Mouse (Mus musculus) liver, embryonic 11.5 days (tissue): ENCODE measurements around the gene Mgrn1. TPM values are rescaled to one million over a fixed set of nuclear protein-coding genes. Genes with fewer than 3 reads are reported as not detected.

Experiments
- ATAC-seq: fragments of 200-750 bp; cut with Nextera tagmentation; replicated peaks from 2 replicates; pipeline ENCODE4 v1.8.0; 2017; ENCODE audit warnings: moderate number of reproducible peaks, mild to moderate bottlenecking, moderate TSS enrichment, moderate library complexity; ENCODE audit not compliant: low FRiP score
- DNase-seq: peaks from one replicate; pipeline ENCODE4 v3.0.0-alpha.2; 2017; ENCODE audit warnings: low spot score
- H3K27ac ChIP-seq: fragments of 300-500 bp; sonication (generic); 2 replicates; pipeline ENCODE4 v1.5.1; 2014; ENCODE audit warnings: mild to moderate bottlenecking, low read depth, low read length, control low read depth
- H3K27me3 ChIP-seq: fragments of 300-500 bp; sonication (generic); replicated peaks from 2 replicates; pipeline ENCODE4 v1.6.1; 2014; ENCODE audit warnings: low read length, mixed read lengths; ENCODE audit not compliant: control insufficient read depth, insufficient read depth
- H3K36me3 ChIP-seq: fragments of 300-500 bp; sonication (generic); 2 replicates; pipeline ENCODE4 v1.6.1; 2014; ENCODE audit warnings: mild to moderate bottlenecking, low read length, moderate library complexity, mixed read lengths; ENCODE audit not compliant: control insufficient read depth, insufficient read depth
- H3K4me1 ChIP-seq: fragments of 300-500 bp; sonication (generic); replicated peaks from 2 replicates; pipeline ENCODE4 v1.6.1; 2014; ENCODE audit warnings: low read length, mixed read lengths; ENCODE audit not compliant: control insufficient read depth, insufficient read depth
- H3K4me2 ChIP-seq: fragments of 300-500 bp; sonication (generic); 2 replicates; pipeline ENCODE4 v1.6.1; 2014; ENCODE audit warnings: mild to moderate bottlenecking, control low read depth, moderate library complexity
- H3K4me3 ChIP-seq: fragments of 300-500 bp; sonication (generic); 2 replicates; pipeline ENCODE4 v1.5.1; 2014; ENCODE audit warnings: low read depth, low read length, control low read depth
- H3K9ac ChIP-seq: fragments of 300-500 bp; sonication (generic); 2 replicates; pipeline ENCODE4 v1.6.1; 2014; ENCODE audit warnings: low read depth, low read length, control low read depth
- H3K9me3 ChIP-seq: fragments of 300-500 bp; sonication (generic); 2 replicates; pipeline ENCODE4 v1.6.1; 2016; ENCODE audit warnings: low read length, inconsistent platforms, mixed read lengths; ENCODE audit not compliant: control insufficient read depth
- WGBS: fragments of 180-500 bp; shearing (Covaris S2); extraction: QIAGEN DNeasy Blood & Tissue Kit; methylation state at CpG from one replicate; pipeline ENCODE4 v1.1.7; 2014; 5-methylcytosine and 5-hydroxymethylcytosine counted together
- polyA plus RNA-seq: library from polyadenylated mRNA; unstranded; fragments of >200 nt; fragmentation: Nextera tagmentation; extraction: Ambion mirVana; gene quantifications from 2 replicates; pipeline ENCODE4 v1.2.1, GENCODE M21; 2014

Mgrn1 gene
- polyA plus RNA-seq, result 50.5 and 52.5 TPM in 2 replicates

GRCm38 (mm10) chr16:4885760-4886689, at the start of gene Mgrn1:
Mgrn1 (plus strand) TSS chr16:4886249.
- H3K9ac ChIP-seq, result peak within 1 kb of the TSS; percentile 93
- peak within 1 kb of the TSS; percentile 91 for H3K4me3 ChIP-seq
- peaks cover 33% of the 10 kb centered on the region for H3K4me1 ChIP-seq
- no peaks in the 10 kb centered on the region; the same call in 1 of the 2 replicates for H3K36me3 ChIP-seq
- H3K27ac ChIP-seq, result peak within 1 kb of the TSS; percentile 56
- H3K4me2 ChIP-seq, result peak within 1 kb of the TSS; percentile 93
- DNase-seq (peak; percentile 78), ATAC-seq (peak; percentile 89)
- H3K9me3 ChIP-seq, result no peaks in the 10 kb centered on the region
- H3K27me3 ChIP-seq, result no peaks in the 10 kb centered on the region
- WGBS, result under 1% methylated on average over 51 of the region's 74 CpGs

- Histone ChIP-seq H3K4me1 (no peaks in the 10 kb centered on the region), H3K27me3 (no peaks in the 10 kb centered on the region), H3K4me3 (no peak overlapping the region), H3K36me3 (no peaks in the 10 kb centered on the region), H3K9me3 (no peaks in the 10 kb centered on the region), H3K9ac (no peak overlapping the region), H3K4me2 (no peak overlapping the region), H3K27ac (no peak overlapping the region)
- WGBS, result 70% methylated on average over 3 of the region's 3 CpGs
- ATAC-seq, result no peak
- no peak for DNase-seq
Measured at GRCm38 (mm10) chr16:4837631-4838030, 48.4 kb upstream of the Mgrn1 start.

GRCm38 (mm10) chr16:4839552-4839951, 46.5 kb upstream of the Mgrn1 start:
- H3K4me2 ChIP-seq, result no peak overlapping the region
- WGBS, result 71% methylated on average over 3 of the region's 3 CpGs
- no peak overlapping the region for H3K9ac ChIP-seq
- no peaks in the 10 kb centered on the region for H3K36me3 ChIP-seq
- ATAC-seq (no peak), DNase-seq (no peak)
- H3K27ac ChIP-seq, result no peak overlapping the region
- H3K4me3 ChIP-seq, result no peak overlapping the region
- no peaks in the 10 kb centered on the region for H3K9me3 ChIP-seq
- no peaks in the 10 kb centered on the region for H3K27me3 ChIP-seq
- H3K4me1 ChIP-seq, result no peaks in the 10 kb centered on the region

- no peak for DNase-seq
- H3K9ac ChIP-seq, result no peak overlapping the region
- ATAC-seq, result no peak
- H3K4me3 ChIP-seq, result no peak overlapping the region
- H3K27me3 ChIP-seq, result no peaks in the 10 kb centered on the region
- no peak overlapping the region for H3K27ac ChIP-seq
- no peaks in the 10 kb centered on the region for H3K4me1 ChIP-seq
- no peak overlapping the region for H3K4me2 ChIP-seq
- H3K36me3 ChIP-seq, result no peaks in the 10 kb centered on the region
- H3K9me3 ChIP-seq, result no peaks in the 10 kb centered on the region
- 72% methylated on average over 8 of the region's 8 CpGs for WGBS
Measured at GRCm38 (mm10) chr16:4840231-4840630, 45.8 kb upstream of the Mgrn1 start.

GRCm38 (mm10) chr16:4847041-4847440, 39.0 kb upstream of the Mgrn1 start:
- H3K36me3 ChIP-seq, result no peaks in the 10 kb centered on the region
- no peaks in the 10 kb centered on the region for H3K27me3 ChIP-seq
- no peaks in the 10 kb centered on the region for H3K9me3 ChIP-seq
- no peak overlapping the region for H3K9ac ChIP-seq
- DNase-seq (no peak), ATAC-seq (no peak)
- H3K4me1 ChIP-seq, result no peaks in the 10 kb centered on the region
- H3K27ac ChIP-seq, result no peak overlapping the region
- WGBS, result 69% methylated on average over 3 of the region's 3 CpGs
- H3K4me2 ChIP-seq, result no peak overlapping the region
- no peak overlapping the region for H3K4me3 ChIP-seq

DNA sequence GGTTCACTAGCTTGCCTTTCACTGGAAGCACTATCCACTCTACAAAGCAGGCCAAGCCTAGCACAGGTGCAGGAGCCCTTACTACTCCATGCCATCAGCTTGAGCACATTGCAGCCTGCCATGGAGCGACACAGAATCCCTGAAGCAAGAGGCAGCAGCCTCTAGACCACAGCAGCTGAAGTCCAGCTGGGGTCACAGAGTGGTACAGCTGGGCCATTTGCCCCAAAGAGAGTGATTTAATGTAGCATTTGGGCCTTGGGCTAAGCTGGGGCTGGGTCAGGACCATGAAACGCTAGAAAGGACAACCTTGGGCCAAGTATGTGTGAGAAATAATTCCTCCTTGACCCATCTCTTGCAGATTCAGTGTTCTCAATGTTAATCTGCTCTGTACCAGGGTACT, 38.0 kb upstream of the Mgrn1 start:
- Histone ChIP-seq H3K9ac (no peak overlapping the region), H3K27me3 (no peaks in the 10 kb centered on the region), H3K4me2 (no peak overlapping the region), H3K4me1 (no peaks in the 10 kb centered on the region), H3K27ac (no peak overlapping the region), H3K4me3 (no peak overlapping the region), H3K36me3 (no peaks in the 10 kb centered on the region), H3K9me3 (no peaks in the 10 kb centered on the region)
- 78% methylated on average over 2 of the region's 2 CpGs for WGBS
- ATAC-seq (no peak), DNase-seq (no peak)

DNA sequence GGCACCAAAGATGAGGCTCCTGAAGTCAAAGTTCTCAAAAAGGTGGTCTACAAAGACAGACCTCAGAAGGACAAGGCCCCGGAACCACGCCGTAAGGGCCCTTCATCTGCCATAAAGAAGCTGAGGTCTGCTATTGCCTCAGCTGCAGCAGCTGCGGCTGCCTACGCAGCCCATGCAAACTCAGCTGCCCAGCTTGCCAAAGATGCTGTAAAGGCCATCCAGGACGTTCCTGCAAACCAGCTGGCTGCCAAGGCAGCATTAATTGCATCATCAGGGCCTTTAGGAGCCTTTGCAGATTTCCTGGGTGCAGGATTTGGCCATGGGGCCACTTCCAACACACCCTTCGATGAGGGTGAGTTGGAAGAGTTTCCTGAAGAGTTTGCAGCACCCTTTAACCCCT, 35.7 kb upstream of the Mgrn1 start:
- Histone ChIP-seq H3K36me3 (no peaks in the 10 kb centered on the region), H3K4me3 (no peak overlapping the region), H3K9me3 (no peaks in the 10 kb centered on the region), H3K27me3 (no peaks in the 10 kb centered on the region), H3K27ac (no peak overlapping the region), H3K4me2 (no peak overlapping the region), H3K4me1 (no peaks in the 10 kb centered on the region), H3K9ac (no peak overlapping the region)
- no peak for DNase-seq
- WGBS, result 71% methylated on average over 7 of the region's 7 CpGs
- no peak for ATAC-seq

GRCm38 (mm10) chr16:4850938-4851628, 35.0 kb upstream of the Mgrn1 start:
- Histone ChIP-seq H3K4me3 (no peak overlapping the region), H3K27ac (no peak overlapping the region), H3K4me1 (no peaks in the 10 kb centered on the region), H3K36me3 (no peaks in the 10 kb centered on the region), H3K4me2 (no peak overlapping the region), H3K27me3 (no peaks in the 10 kb centered on the region), H3K9me3 (no peaks in the 10 kb centered on the region), H3K9ac (no peak overlapping the region)
- DNase-seq (no peak), ATAC-seq (no peak)
- 70% methylated on average over 5 of the region's 5 CpGs for WGBS
